Mouse (Mus musculus) fat pad, adult 2 months (tissue): ENCODE measurements around the gene Sorbs1.

Source experiments
- DNase-seq: peaks from one replicate; pipeline ENCODE4 v3.0.0-alpha.2; 2011; ENCODE audit warnings: low read depth, low spot score; ENCODE audit errors: extremely low read depth

Sorbs1 gene

GRCm38 (mm10) chr19:40275401-40276188 is 238.0 kb downstream of the Sorbs1 start:
- DNase-seq: no peak

- DNase-seq: no peak
Observed at GRCm38 (mm10) chr19:40272674-40273073, 240.9 kb downstream of the Sorbs1 start.

- no peak for DNase-seq
Observed at GRCm38 (mm10) chr19:40271308-40271892, 242.2 kb downstream of the Sorbs1 start, which contains the start of gene Pdlim1. Pdlim1 (minus strand) TSS chr19:40271842.

GRCm38 (mm10) chr19:40270351-40271307 is 242.9 kb downstream of the Sorbs1 start:
- DNase-seq: no peak

- DNase-seq: no peak
Observed at GRCm38 (mm10) chr19:40269526-40269925, 244.1 kb downstream of the Sorbs1 start.

GRCm38 (mm10) chr19:40268493-40268892 is 245.1 kb downstream of the Sorbs1 start:
- no peak for DNase-seq

- no peak for DNase-seq
Observed at GRCm38 (mm10) chr19:40267380-40267779, 246.2 kb downstream of the Sorbs1 start.

- DNase-seq: no peak
Observed at GRCm38 (mm10) chr19:40259485-40259884, 254.1 kb downstream of the Sorbs1 start.

- DNase-seq: no peak
Observed at GRCm38 (mm10) chr19:40257396-40257795, 256.2 kb downstream of the Sorbs1 start.

GRCm38 (mm10) chr19:40256376-40257050 is 257.1 kb downstream of the Sorbs1 start:
- peak; percentile 56 for DNase-seq

GRCm38 (mm10) chr19:40255561-40255960 is 258.0 kb downstream of the Sorbs1 start:
- DNase-seq: no peak

- DNase-seq: no peak
Observed at GRCm38 (mm10) chr19:40254741-40255140, 258.8 kb downstream of the Sorbs1 start.

- no peak for DNase-seq
Observed at GRCm38 (mm10) chr19:40253768-40254167, 259.8 kb downstream of the Sorbs1 start.

- no peak for DNase-seq
Observed at GRCm38 (mm10) chr19:40251115-40251514, 262.5 kb downstream of the Sorbs1 start.

- no peak for DNase-seq
Observed at GRCm38 (mm10) chr19:40249352-40249751, 264.2 kb downstream of the Sorbs1 start.

- DNase-seq: no peak
Observed at GRCm38 (mm10) chr19:40248476-40248875, 265.1 kb downstream of the Sorbs1 start.

GRCm38 (mm10) chr19:40247268-40247666 is 266.3 kb downstream of the Sorbs1 start:
- no peak for DNase-seq

GRCm38 (mm10) chr19:40246646-40247267 is 266.8 kb downstream of the Sorbs1 start:
- no peak for DNase-seq
